Mouse (Mus musculus) myocyte (in vitro differentiated cells): ENCODE measurements at regions not wholly inside any gene's neighbourhood (a gene's known extent, or its start where the extent isn't known, plus 50 kb on each side); places are given as distances from the start of the nearest gene placed in this dataset.

Source experiments
- CEBPB ChIP-seq: IDR thresholded peaks from 2 replicates; pipeline ENCODE4 v1.6.1; 2011; ENCODE audit warnings: mild to moderate bottlenecking, moderate library complexity; ENCODE audit not compliant: poor library complexity, insufficient read depth, severe bottlenecking
- E2F4 ChIP-seq: IDR thresholded peaks from one replicate; pipeline ENCODE4 v1.6.1; 2011; ENCODE audit warnings: mild to moderate bottlenecking, control low read depth, moderate library complexity; ENCODE audit not compliant: insufficient read depth
- MAX ChIP-seq: IDR thresholded peaks from one replicate; pipeline ENCODE4 v1.6.1; 2011; ENCODE audit warnings: low read depth, mild to moderate bottlenecking, control low read depth
- MYOD1 ChIP-seq, 3 experiments: IDR thresholded peaks; one replicate each; pipeline ENCODE4 v1.6.1; 2011; ENCODE audit warnings: control low read depth in 2 of 3, low read depth in 2 of 3, mild to moderate bottlenecking in 2 of 3, moderate library complexity in 1 of 3; ENCODE audit not compliant: insufficient read length in 2 of 3, control insufficient read depth in 1 of 3
- MYOG ChIP-seq, 3 experiments: IDR thresholded peaks; one replicate each; pipeline ENCODE4 v1.6.1; 2011; ENCODE audit warnings: control low read depth in 2 of 3, low read depth in 2 of 3, mild to moderate bottlenecking in 2 of 3; ENCODE audit not compliant: insufficient read length in 2 of 3, control insufficient read depth in 1 of 3, insufficient read depth in 1 of 3
- POLR2A ChIP-seq: IDR thresholded peaks from one replicate; pipeline ENCODE4 v1.6.1; 2011; ENCODE audit warnings: low read depth, mild to moderate bottlenecking, control low read depth, moderate library complexity; ENCODE audit not compliant: insufficient read length
- POLR2AphosphoS2 ChIP-seq: IDR thresholded peaks from one replicate; pipeline ENCODE4 v1.6.1; 2011; ENCODE audit warnings: low read depth, control low read depth; ENCODE audit not compliant: insufficient read length
- REST ChIP-seq: IDR thresholded peaks from one replicate; pipeline ENCODE4 v1.6.1; 2011; ENCODE audit warnings: mild to moderate bottlenecking, control low read depth, moderate library complexity; ENCODE audit not compliant: insufficient read depth, insufficient read length
- TCF12 ChIP-seq: IDR thresholded peaks from one replicate; pipeline ENCODE4 v1.6.1; 2011; ENCODE audit warnings: mild to moderate bottlenecking, control low read depth; ENCODE audit not compliant: poor library complexity, insufficient read depth, severe bottlenecking
- TCF3 ChIP-seq: IDR thresholded peaks from one replicate; pipeline ENCODE4 v1.6.1; 2011; ENCODE audit warnings: low read depth, control low read depth; ENCODE audit not compliant: insufficient read length
- USF1 ChIP-seq: IDR thresholded peaks from one replicate; pipeline ENCODE4 v1.6.1; 2011; ENCODE audit warnings: low read depth, mild to moderate bottlenecking, control low read depth, moderate library complexity

GRCm38 (mm10) chr13:102640171-102640570, 53.2 kb upstream of the Cd180 start:
- TF ChIP-seq POLR2A: no peak
- TF ChIP-seq MYOD1 (IDR thresholded peaks at IDR 0.05; ENCODE audit: control insufficient read depth in 1 of 3, insufficient read length in 2 of 3, low read depth in 2 of 3): no peak
- TF ChIP-seq E2F4: no peak
- TF ChIP-seq USF1: no peak
- TF ChIP-seq MYOG (IDR thresholded peaks at IDR 0.05; ENCODE audit: control insufficient read depth in 1 of 3, insufficient read depth in 1 of 3, insufficient read length in 2 of 3, low read depth in 2 of 3): no peak
- no peak for TF ChIP-seq TCF3
- TF ChIP-seq TCF12: no peak
- no peak for TF ChIP-seq POLR2AphosphoS2
- no peak for TF ChIP-seq CEBPB
- TF ChIP-seq MAX: no peak
- no peak for TF ChIP-seq REST
